Mouse (Mus musculus): ENCODE measurements around the gene Klf6.

The Klf6 gene

DNA sequence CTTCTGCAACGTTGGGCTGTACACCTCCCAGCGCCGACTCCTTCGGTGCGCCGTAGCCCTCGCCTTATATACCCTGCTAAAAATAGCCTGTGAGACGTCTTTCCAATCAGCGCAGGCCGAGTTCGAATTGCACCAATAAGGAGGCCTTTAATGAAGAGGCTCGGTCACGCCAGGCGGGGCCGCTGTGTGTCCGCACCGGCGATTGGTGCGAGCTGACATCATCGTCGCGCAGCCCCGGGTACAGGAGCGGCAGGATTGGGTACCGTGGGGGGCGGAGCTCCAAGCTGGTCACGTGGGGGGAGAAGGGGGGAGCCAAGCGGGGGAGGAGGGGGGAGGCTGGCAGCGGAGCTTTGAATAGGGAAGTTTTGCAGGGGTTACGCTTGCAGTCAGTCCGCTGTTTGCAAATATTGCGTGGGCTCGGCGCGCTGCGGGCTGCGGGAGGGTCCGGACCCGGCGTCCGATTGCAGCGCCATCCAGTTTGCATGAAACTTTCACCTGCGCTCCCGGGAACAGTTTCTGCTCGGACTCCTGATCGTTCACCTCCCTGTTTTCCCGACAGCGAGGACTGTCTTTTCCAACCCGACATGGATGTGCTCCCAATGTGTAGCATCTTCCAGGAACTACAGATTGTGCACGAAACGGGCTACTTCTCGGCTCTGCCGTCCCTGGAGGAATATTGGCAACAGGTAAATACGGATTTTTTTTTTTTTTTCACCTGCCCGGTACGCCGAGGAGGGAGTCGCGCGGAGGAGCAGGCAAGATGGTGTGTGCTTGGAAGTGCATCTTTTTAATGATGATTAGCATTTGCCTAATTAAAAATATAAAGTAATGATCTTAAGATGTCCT is at the start of gene Klf6:
TSS of gene Klf6 (plus strand) at position 326 of the 846 bp plus-strand sequence.
- DNase-seq: peak; percentile 100

DNA sequence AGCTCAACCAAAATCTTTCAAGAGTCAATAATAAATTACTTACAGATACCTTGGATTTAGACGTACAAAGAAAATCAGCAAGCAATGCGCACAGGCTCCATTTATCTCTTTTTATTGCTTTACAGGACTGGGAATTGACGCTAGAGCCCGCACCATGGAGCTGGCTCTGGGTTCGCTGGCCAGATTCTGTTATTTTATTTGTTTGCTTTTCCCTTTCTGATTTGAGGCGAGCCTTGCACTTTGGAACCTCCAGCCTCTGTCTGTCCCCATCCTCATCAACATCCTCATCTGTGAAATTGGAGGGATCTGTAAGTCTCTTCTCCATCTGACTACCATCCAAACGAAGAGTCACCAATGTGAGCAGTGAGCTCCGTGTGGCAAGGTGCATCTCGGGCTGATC is 47.8 kb upstream of the Klf6 start:
- no peak for DNase-seq

DNA sequence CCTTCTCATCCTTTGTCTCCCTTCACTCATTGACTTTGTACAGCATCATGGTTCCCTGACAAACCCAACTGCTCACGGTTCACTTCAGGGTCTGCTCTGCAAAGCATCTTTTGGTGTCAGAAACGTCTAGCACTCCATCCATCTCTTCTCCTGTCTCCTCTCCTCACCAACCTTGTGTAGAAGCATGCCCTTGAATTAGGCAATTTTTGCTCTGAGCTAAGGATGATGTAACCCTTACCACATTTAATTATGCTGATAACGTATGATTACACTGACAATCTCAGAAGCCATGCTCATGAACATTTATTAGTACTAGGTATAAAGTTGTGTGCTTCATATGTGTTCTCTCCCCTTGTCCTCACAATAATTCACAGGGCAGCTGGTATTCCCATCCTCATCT is 44.0 kb upstream of the Klf6 start:
- DNase-seq: no peak

DNA sequence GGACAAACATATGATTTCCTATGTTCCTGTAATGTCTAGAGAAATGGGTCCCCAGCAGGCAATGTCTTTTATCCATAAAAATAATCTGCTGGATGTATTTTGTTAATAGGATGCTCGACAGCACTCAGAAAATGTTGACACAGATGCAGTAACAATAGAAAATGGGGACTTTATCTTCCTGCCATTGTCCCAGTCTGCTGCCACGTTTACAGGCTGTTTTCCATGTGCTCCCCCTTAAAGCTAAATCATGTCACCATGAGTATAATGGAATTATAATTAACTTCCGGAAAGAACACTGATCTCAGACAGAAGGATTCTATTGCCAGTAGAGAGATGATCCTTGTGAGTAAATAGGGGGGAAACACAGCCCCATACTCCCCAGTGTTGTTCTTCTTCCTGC is 42.1 kb upstream of the Klf6 start:
- no peak for DNase-seq

DNA sequence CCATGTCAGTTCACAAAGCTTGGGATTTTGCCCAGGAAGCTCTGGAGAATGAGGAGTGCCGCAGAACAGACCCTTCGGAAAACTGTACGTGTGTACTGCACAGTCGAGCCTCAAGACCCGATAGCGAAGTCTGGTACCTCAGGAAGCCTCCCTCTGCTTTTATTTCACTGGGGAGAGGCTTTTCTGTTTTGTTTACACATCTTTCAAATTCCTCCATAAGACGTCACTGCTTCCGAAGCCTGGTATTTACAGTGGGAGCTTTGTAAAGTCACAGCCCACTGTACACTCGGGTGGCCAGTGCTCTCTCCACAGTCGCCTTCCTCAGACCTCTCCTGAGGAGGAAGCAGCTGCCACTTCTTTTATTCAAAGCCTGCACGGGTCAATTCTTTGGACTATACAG is 38.7 kb upstream of the Klf6 start:
- DNase-seq: no peak

DNA sequence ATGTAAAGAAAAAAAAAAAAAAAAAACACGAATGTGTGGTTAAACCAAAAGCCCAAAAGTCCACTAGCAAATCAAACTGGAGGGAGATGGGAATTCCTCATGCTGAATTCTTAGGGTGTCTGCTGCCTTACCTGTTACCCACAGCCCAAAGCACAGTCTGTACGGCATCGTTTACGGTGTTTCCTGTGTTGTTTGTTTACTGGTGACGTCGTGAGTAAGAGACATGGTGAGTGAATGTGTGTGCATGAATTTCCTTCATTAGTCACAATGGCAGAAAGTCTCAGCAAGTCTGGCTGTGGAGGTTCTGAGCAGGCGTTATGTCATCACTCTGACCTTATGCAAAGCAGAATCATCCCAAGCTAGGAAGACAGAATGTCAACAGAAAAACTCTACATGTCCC is 38.1 kb upstream of the Klf6 start:
- DNase-seq: no peak

DNA sequence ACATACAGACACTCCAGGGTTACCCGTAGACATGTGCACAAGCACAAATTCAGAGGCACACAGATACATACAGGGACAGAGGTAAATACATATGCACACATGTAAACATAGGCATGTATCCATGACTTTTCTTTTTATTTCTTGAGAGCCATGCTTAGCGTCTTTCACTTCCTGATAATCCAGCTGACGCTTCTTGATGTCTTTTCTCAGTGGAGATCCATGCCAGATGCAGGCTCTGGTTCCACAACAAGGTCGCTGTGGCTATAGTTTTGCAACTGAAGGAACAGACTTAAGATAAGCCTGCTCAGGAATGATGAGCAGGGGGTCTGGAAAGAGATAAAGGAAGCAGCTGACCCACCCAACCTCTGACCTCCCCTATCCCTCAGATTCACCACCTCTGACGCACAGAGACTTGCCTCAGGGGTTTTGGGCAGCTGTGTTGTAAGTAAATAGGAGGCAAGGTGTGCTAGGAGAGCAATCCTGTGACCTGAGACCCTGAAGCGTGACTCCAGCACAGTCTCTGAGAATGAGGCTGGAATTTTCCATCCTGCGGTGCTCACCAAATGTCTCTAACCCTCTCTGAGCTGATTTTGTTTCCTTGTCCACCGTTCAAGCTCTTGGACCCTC is 37.0 kb upstream of the Klf6 start:
- DNase-seq: no peak

DNA sequence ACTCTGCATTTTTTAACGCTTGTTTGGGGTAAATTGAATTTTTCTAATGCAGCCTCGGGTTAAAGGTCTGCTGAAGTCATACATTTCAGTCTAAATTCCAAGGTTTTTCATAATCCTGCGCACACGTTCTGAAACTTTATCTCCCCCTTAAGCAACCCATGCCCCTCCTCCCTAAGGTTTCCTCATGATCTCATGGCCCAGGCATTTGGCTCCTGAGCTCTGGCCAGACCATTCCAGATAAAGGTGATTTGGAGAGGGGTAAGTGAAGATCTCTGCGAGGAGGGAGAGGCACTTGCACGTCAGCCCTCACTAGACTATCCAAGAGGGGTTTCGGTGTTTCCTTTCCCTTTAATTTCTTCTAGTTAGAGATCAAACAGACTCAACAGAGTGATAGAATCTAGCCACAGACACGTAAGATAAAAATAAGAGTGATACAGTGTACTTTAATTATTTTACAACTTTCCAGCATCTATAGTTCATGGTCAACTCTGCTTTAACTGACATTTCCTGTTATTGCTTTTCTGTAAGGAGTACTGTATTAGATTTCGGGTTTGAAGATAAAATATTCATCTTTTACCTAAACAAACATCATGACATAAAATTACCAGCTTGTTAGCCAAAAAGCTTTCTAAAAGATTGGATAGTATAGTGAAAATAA is 35.0 kb upstream of the Klf6 start:
- DNase-seq: no peak

DNA sequence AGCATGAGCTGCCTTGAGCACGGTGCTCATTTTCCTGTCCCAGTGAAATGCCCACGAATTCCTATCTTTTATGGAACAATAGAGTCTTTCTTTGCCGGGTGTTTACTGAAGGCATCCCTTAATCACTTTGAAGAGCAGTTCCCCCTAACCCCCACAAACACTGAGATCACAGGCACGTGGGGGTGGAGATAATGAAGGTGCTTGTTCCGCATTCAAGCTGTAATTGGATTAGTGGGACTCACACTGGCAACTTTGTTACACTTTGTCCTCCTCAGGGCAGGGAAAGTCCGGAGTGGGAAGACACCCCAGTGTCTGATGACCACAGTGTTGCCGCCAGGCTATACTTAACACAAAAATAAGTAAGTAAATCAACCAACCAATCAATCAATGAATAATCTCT is 29.3 kb upstream of the Klf6 start:
- no peak for DNase-seq

DNA sequence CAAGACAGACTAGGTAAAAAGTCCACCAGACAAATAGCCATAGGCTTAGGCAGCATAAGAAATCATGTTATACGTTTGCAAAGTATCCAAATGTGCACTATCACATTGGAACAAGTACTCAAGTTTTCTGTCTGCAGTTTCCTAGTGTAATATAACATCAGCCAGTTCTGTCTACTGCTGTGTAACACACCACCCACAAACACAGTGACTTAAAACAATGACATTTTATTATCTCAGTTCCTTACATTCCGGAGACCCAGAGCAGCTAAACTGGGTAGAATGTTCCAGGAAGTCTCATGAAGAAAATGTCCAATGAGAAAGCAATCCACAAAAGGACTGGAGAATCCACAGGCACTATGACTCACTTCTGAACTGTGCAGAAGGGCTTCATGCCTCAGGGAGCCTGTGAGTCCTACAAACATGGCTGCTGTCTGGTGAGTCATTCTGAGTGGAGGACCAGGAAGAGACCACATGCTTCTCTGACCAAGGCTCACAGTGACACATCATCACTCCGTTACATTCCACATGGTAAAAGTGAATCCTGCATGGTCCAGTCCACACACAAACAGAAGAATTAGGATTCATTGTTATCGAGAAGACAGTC is 24.0 kb upstream of the Klf6 start:
- DNase-seq: no peak

DNA sequence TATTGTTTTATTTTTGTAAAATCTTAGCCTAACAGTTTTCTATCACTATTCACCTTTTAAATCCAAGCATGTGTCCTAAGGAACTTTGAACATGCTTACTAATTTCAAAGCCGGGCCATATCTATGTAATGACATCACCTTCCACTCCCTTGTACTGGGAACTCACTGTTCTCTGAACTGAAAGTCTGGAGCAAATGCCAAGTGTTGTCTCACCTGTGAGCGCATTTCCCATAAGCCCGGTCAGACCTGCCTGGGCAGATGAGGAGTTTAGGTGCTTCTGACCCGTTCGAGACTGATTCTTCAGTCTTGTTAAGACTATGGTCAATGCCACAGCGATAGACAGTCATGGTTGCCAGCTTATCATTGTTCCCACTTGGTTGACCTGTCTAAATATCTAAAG is 19.9 kb upstream of the Klf6 start:
- no peak for DNase-seq

DNA sequence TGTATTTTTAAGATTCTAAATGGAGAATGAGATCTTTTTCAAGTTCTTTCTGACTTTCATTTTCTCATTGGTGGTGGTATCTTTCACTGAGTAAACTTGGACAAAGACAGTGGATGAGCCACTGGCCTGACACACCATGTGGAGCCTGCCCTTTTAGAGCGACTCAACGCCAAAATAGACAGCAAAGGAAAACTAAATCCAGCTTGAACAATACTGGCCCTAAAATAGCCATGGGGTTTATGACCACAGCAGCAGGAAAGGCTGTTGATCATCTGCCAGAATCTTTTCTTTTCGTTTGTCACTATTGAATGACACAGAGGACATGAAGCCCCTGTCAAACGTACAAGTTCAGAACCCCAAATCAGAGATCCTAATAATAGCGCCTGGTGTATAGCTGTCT is 18.4 kb upstream of the Klf6 start:
- no peak for DNase-seq

DNA sequence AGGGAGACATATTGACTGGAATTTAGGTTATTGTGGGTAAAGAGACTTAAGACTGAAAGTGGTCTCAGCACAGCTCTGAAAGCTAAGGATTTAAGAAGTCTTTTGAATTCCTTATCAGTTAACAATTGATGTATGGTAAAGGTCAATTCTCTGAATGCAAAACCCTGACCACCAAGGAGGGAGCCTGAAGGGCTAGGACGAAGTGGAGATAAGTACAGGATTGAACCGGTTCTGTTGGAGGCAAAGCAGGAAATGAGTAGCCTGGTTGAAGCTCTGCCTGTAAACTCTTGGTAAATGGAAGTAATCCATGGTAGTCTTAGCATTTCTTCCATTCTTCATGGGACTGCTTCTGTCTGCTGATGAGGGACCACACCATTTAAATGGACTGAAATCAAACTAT is 17.5 kb upstream of the Klf6 start:
- no peak for DNase-seq

DNA sequence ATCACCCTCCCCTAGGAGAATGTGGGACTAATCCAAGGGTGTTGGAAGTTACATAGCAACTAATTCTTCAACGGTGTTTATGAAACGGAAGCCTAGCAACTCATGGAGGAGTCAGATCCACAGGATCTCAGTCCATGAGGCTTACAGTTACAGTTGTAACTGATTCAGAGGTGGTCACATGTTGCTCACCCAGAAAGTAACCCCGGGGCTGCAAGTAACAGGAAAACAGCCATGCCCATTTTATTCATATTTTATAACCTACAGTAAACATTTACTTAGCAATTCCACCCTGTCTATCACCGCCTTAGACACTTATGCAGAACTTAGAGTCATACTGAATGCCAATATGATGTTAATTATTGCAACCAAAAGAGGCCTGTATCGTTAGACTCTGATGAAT is 16.9 kb upstream of the Klf6 start:
- no peak for DNase-seq

DNA sequence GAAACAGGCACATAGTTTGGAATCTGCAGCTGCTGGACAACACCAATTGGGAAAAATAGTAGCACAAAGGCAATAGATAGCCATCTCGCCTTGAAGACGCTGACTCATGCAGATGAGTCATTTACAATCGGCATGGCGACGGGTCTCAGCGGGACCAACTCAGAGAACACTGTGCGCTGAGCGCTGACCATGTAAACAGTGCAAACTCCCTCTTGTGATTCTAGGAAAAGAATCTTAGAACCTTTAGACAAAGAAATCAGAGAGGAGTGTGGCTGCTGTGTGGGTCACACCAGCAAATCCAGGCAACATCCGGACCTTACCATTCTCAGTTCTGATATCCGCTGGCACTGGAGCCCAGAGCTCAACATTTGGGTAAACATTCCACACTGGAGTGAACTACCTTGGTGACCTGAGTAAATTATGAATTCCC is 16.1 kb upstream of the Klf6 start:
- no peak for DNase-seq

DNA sequence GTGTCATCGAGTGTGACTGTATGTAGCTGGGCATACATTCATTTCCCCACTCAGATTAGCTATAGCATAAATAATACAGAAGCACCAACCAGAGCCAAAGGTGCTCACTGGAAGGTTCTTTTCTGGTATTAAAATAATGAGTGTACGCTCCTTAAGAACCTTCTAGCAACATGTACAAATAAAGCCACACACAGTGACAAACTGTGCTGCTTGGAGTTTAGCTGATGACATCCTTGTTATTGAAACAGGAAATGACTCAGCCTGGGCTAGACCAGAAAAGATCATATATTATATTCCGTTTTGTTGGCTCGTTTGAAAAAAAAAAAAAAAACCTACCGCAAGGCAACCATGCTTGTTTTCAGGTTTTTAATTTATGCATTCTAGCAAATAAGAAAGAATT is 15.7 kb upstream of the Klf6 start:
- no peak for DNase-seq

DNA sequence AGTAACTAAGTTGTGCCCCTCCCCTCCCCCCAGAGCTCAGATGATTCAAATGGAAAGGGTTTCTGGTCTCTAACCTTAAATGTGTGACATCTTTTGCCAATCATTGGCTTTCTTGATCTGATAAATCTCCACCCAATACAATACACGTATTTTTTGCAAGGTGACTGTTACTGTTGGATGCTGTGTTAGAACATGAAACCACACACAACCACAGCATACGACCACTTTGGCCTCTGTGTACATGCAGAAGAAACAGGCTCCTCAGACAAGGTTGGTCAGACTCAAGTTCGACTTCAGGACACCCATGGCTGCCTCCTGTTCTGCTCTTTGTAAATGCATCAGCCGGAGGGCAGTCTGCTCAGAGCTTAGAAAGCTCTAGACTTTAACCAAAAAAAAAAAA is 14.4 kb upstream of the Klf6 start:
- DNase-seq: no peak

DNA sequence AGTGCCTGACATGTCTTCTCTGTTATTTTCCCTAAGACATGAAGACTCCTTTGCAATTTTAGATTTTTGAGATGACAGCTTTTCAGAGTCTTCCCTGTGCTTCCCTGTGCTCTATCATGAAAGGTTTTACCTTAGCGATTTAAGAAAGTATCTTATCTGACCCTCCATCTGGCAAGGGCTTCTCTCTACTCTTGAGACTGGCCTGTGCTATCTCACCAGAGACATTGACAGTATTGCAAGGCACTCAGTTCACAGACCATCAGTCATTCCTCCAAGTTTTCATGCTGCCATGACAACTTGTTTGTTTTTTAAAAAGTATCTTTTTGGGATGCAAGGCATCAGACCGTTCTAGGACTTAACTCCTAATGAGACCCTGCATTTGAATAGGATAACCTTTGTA is 13.5 kb upstream of the Klf6 start:
- no peak for DNase-seq

DNA sequence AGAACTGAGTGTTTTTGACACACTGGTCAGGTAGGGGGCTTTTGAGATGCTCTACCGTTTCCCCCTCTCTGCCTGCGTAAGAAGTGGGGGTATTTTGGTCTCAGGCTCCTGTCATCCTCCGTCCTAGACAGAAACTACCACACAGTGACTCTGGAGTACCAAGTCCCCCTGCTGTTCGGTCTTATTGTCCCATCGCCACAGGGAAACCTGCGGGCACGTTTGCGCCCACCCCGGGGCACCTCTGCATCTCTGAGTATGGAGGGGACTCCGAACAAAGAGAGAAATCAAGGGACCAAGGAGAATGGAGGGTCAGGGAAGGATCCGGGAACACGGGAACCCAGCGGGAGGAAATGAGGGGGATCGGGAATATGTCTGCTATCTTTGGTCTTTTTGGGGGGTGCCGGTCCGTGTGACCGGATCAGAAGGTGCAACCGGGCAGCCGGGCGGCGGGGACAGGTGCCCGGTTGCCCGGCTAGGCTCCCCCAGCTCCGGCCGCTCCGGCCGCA is 578 bp upstream of the Klf6 start:
- DNase-seq: no peak

DNA sequence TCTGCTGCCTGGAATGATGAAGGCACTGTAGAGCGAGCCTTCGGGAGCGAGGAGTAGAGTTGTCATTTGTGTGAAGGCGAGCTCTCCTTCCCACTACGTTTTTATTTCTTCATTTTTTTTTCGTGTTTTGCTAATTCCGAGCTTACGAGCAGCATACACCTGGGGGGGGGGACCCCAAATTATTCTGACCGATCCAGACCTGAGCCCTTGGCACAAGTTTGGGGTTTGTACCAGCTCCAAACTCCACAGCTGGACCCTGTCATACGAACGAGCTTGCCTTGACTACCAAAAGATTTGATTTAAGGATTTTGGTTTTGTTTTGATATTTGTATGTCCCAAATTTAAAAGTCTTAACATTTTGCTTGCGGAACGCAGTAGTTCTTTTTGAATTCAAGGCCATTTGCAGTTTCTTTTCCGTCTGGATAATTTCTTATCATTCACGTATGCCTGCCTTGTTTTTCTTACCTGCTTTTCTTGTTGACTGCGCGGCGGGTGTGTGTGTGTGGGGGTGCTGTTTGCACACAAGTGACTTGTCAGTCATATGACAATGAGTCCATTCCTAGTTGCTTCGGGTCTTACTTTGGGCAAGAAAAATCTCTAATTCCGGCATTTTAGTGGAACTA is 832 bp downstream of the Klf6 start:
- peak; percentile 65 for DNase-seq

DNA sequence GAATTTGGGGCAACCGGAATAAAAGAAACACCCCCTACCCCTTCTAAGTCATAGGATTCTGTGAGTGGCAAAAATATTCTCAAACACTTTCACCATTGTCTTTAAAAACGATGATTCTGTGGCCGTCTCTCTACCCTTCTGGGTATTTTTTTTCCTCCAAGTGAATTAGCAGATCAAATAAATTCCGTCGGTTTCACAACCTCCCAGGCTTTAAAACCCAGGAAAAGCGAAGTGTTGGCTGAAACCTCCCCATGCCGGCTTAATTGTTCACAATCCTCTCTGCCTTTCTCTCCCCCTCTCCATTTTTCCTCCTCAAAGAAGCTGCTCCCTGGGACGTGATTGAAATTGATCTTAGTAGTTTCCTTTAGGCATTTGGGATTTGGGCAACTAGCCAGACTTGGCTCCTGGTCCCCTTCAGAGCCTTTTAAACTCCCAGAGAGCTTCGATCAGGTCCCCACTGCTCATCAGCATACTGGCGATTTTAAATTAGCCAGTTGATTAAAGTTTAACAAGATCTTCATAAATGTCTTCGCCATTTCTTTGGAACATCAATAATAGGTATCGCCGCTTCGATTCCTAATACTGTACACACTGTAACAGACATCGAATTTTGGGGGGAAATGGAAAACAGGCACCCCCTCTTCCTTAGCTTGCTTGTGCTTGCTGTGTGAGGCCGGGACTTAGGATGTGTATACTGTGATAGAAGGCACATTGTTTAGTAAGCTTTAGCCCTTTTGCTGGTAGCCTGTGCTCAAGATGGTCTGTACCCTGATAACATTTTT is 1.5 kb downstream of the Klf6 start:
- DNase-seq: peak; percentile 26

DNA sequence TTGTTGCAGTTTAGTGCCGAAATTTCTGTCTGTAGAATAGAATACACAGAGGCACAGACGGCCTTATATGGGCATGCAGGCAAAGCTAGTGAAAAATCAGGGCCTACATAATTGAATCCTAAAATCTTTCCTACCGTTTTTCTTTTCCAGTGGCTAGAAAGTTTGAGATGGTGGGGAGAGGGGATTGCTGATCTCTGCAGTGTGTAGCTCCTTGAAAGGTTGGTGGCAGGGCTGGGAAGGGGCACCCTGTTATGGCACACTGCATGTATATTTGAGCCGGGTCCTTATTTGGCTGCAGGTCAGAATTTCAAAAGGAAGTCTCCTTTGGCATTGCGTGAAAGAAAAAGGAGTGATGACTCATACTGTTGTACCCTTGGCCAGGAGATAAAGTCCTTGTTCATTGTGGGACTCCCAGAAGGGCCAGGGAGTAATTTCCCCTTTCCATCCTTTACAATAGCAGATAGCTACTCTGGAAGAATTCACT is 2.2 kb downstream of the Klf6 start:
- no peak for DNase-seq
